Mouse (Mus musculus) left cerebral cortex, adult 8-10 months (tissue): ENCODE measurements at regions not wholly inside any gene's neighbourhood (a gene's known extent, or its start where the extent isn't known, plus 50 kb on each side); places are given as distances from the start of the nearest gene placed in this dataset.
A peak's percentile ranks its signal among the peaks of the same experiment; 100 is the strongest.
"Not testable (repeated sequence)": the region's sequence is repeated elsewhere in the genome, so short reads cannot be mapped to it uniquely, and the experiment has no call there.

ENCODE experiments used
- DNase-seq, 2 experiments: peaks; one replicate each; pipeline ENCODE4 v3.0.0; 2022; ENCODE audit warnings: low spot score in 2 of 2

DNA sequence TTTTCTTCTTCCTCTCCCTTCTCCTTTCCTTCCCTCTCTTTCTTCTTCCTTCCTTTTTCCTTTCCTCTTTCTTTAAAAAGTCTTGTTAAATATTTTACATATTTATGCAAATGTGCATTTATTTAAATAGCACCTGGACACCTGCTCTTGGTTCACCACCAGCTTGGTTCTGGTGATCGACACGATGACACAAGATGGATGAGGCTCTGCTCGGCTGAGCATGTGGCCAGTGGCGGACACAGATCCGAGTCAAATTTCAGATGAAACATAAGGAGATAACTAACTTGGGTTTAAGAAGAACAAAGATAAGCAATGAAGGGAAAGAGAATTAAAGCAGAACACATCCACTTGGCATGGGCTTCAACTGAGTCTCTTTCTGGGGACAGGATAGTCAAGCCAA, 1339.7 kb upstream of the A1bg start:
- no peak for DNase-seq

GRCm38 (mm10) chr15:62261520-62261919, 1338.7 kb upstream of the A1bg start:
- DNase-seq: peak in 1 of 2 experiments; percentile 13

GRCm38 (mm10) chr15:62258611-62259010, 1335.8 kb upstream of the A1bg start:
- DNase-seq: no peak

DNA sequence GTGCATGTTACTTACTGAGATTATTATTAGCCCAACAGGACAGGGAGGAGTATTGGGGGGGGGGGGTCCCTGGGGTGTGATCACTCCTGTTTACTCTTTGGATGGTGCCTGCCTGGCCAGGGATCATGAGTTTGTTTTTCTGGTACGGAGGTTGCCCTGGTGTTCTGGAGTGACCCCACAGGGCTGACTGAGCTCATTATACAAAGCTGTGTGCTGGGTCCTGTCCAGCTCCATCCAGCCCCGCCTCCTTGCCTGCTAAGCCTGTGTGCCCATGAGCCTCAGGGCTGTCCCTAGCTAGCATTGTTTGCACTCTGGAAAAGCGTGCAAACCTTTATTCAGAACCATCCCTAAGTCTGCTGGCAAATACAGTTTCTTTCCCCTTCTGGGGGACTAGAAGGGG, 1335.1 kb upstream of the A1bg start:
- DNase-seq: peak in 1 of 2 experiments; percentile 17

DNA sequence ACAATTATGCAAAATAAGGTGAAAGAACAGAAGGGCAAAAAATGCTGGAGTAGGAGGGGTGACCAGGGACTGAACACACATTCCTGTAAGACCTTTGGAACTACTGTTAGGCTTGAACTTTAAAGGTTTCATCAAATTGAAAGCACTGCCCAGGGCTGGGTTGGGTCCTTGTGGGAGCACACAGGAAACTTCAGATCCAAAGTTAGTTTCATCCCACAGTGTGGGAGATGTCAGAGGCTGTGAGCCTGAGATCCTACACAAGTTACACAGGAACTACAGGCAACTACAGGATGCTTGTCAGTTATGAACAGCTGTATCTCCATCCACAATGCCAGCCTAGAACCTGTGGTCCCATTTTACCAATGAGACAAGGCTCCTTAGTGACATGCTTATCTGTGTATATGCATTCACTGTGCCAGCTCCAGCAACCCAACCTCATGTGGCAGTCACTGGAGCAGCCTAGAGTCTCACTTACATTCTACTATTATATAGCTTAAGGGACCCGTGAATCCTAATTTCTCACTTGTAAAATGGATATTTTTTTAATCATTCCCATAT, 1334.4 kb upstream of the A1bg start:
- no peak for DNase-seq

DNA sequence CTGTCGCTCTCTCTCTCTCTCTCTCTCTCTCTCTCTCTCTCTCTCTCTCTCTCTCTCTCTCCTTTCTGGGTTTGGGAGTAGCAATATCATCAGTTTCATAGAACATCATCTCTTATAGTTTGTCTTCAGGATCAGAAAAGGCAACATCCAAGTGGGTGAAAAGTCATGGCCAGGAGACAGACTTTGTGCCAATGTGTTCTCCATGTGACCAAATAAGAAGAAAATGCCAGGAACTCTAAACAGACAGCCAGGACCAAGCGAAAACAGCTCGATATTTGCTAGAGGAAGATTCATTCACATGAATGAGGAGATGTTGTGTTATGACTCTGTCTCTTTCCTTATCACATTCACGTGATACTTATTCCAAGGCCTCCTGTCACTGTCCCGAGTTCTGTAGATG, 1332.8 kb upstream of the A1bg start:
- DNase-seq: no peak

- DNase-seq: no peak
These were observed 1330.9 kb upstream of the A1bg start for GRCm38 (mm10) chr15:62253724-62254123.

- not testable (repeated sequence) for DNase-seq
These were observed 1329.4 kb upstream of the A1bg start for GRCm38 (mm10) chr15:62252078-62252833.

DNA sequence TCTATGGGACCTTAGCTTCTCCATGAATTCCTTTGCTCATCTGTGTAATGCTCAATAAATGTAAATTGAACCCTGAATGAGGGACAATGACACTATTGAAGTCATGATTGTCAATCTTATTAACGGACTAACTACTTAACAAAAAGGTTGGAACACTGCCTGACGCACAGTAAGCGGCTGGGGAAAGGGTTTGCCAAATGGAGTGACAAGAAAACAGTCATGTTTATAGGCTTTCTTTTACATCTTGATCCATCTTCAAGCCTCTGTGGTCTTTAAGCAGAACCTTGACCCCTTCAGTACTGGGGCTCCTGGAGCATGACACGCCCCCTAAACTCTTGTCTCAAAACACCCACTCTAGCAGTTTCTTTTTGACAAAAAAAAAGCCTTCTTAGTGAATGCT, 1326.6 kb upstream of the A1bg start:
- no peak for DNase-seq

DNA sequence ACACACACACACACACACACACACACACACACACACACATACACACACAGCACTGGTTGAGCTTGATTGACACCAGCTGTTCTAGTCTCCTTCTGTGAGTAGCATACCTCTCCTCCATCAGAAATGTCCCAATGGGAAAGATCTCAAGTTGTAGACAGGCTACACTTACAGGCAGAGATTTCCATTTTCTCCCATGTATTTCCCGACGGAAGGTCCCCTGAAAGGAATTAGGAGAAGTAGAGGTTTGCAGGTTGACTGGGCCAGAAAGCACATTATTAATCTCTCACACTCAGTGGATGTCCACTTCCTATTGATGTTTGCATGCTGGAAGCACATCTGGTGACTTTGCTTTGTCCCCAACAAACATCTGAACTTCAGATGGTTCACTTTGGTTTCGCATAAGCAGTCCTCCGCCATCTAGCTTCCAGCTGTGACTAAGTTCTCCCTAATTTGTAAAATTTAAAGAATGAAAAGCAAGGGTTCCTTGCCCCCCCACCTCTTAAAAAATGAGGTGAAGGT, 1323.8 kb upstream of the A1bg start:
- DNase-seq: no peak

DNA sequence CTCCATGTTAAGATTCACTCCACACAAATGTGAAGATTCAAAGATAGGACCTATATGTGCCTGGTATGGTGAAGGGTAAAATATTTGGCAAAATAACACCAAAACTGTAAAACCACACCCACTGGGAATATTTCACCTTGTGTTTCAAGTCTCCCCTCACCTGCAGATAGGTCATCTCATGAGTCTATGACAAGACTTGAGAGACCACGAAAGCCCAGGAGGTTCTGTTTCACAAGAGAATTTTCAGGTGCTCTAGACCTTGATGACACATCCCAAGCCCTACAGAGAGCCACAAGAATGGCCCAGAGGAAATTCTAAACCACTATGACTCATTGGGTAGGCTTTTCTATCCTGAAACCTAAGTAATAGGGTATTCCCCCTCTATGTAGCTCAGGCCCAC, 1322.4 kb upstream of the A1bg start:
- no peak for DNase-seq

- no peak for DNase-seq
These were observed 1322.0 kb upstream of the A1bg start for GRCm38 (mm10) chr15:62244819-62245218.

DNA sequence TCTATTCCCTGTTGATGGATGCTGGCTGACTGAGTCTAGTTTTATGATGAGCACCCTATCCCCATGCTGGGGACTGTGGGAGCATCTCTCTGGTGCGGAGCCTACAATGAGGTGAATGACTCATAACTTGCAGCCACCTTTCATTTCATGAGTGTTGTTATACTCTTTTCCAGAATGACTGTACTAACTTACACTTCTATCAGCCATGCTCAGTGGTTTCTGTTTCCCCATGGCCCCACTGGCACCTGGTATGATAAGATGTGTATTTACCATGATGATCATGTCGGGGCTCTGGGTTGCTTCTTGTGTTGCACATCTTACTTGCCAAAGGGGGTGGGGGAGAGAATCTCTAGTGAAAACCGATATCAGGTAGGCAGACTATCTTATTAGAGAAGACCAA, 1317.2 kb upstream of the A1bg start:
- no peak for DNase-seq

DNA sequence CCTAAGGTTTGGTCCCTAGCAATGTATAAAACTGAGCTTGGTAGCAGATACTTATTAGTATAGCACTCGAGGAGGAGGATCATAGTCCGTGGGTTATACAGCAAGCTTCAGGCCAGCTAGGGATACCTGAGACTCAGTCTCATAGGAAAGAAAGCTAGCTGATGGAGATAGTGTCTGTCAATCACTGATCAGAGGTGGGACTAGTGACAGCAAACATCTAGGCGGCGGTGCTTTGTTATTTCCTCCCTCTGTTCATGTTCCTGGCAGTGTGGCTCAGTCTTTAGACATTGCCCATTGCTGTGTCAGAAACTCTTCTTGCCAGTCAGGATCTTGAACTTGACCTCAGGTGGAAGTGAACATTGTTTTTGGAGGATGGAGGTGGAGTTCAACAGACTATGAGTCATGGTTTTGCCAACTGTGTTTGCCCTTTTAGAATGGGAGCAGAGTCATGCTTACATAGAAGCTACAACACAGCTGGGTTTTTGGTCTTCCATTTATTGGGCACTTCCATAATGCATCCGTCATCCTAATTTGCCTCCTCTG, 1315.8 kb upstream of the A1bg start:
- no peak for DNase-seq

GRCm38 (mm10) chr15:62236056-62236455, 1313.2 kb upstream of the A1bg start:
- DNase-seq: no peak

GRCm38 (mm10) chr15:62234182-62234760, 1311.5 kb upstream of the A1bg start:
- no peak for DNase-seq

GRCm38 (mm10) chr15:62233154-62233553, 1310.3 kb upstream of the A1bg start:
- DNase-seq: no peak

- no peak for DNase-seq
These were observed 1308.9 kb upstream of the A1bg start for GRCm38 (mm10) chr15:62231709-62232108.

DNA sequence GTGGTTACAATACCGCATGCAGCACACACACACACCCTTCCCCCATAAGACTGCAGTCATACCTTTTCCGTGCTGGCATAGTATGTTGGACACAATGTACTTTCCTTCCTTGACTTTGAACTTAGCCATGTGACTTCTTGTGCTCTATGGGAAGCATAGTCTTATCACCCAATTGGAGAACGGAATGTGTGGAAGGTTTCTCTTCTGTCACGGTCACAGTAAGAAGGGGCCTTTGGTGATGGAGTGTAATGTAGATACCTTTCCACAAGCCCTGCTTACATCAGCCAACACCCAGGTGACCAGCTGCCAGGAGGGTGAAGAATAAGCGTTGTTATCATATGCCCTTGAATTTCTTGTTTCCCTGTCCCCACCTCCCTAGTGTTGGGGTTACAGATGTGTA, 1308.0 kb upstream of the A1bg start:
- no peak for DNase-seq

GRCm38 (mm10) chr15:62229491-62230283, 1306.9 kb upstream of the A1bg start:
- DNase-seq: no peak

DNA sequence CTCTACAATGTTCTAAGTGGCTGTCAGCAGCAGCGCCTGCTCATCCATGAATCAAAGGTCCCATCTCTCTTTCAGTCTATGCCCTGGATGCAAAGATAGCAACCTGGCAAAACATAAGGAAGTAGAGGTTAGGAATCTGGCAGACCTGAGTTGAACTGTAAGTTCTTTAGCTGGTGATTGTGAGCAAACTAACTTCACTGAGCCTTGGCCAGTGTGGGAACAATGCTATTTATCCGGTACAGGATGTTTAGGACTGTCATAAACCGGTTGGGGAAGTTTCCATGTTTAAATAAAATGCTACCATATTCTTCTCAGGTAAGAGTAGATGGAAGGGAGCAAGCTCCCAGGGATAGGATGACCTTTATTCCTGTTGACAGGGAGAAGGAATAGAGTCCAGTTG, 1306.2 kb upstream of the A1bg start:
- no peak for DNase-seq

DNA sequence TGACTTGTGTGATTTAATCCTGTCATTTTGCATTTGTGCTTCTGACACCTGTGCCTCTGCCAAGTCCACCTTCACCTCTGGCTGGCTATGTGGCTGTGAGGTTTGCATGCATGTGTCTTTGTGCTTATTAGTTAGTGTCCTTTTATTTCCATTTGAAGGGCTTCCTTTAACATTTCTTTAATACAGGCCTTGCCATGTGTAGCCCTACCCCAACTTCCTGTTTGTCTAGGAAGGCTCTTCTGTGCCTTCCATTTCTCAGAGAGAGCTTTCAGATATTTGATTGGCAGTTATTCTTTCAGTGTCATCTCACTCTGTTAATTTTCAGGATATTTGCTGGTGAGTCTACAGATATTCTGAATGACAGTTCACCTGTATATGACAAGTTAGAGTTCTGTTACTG, 1302.0 kb upstream of the A1bg start:
- DNase-seq: no peak
